Mouse (Mus musculus) CD4-positive, CD25-positive, alpha-beta regulatory T cell, adult 4 months (primary cell): Measurements from ENCODE around the gene Npb. TPM values are rescaled to one million over a fixed set of nuclear protein-coding genes. Genes with fewer than 3 reads are reported as not detected.
"Not testable (repeated sequence)": the region's sequence is repeated elsewhere in the genome, so short reads cannot be mapped to it uniquely, and the experiment has no call there.

Source experiments
- ATAC-seq: one replicate; pipeline ENCODE4 v1.8.0; 2017
- polyA plus RNA-seq, 2 experiments: library from polyadenylated mRNA; unstranded; fragments of 100-300 nt; shearing (Covaris generic); gene quantifications; one replicate each; pipeline ENCODE4 v1.2.1; 2017

Gene Npb
- polyA plus RNA-seq, 2 experiments from 2014 or later, result not detected

- ATAC-seq, result no peak
Observed at GRCm38 (mm10) chr11:120580190-120580589, 28.1 kb upstream of the Npb start.

GRCm38 (mm10) chr11:120580871-120581331 is 27.4 kb upstream of the Npb start:
- ATAC-seq, result peak; percentile 24

DNA sequence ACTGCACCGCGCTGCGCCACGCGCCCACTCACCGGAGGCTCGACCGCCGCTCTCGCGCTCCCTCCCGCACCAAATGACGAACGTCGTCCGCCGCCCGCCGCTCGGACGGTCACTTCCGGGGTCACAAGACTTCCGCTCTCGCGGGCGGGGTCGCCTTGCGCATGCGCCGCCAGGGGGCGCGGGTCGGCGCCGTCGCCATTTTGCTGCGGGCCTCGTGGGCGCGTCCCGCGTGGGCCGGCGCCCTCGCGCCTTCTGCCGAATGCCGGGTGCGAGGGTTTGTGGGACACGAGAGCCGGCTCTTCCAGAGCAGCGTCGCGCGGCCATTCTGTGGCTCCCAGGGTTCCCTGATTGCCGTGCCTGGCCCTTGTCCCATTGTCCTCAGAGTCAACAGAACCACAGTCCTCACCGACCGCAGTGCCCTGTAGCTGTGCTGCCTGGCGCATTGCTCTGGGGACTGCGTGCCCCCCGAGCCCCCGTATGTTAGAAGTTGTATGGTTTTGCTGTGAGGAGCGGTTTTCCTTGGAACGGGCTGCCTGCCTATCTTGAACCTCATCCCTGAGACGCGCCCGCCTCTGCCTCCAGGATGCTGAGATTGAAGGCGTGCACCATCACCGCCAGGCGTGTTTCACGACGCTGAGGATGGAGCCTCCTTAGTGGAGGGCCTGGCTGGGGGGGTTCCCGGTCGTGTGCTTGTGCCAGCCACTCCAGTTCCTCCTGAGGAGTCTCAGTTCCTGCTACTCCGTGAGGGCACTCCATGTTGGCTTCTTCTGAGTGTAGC is 26.6 kb upstream of the Npb start, which contains the start of gene Arhgdia:
Gene Arhgdia (minus strand): TSS at position 135 of the 778 bp plus-strand sequence.
- peak; percentile 62 for ATAC-seq

- peak; percentile 42 for ATAC-seq
Observed at GRCm38 (mm10) chr11:120582268-120582981, 25.9 kb upstream of the Npb start.

DNA sequence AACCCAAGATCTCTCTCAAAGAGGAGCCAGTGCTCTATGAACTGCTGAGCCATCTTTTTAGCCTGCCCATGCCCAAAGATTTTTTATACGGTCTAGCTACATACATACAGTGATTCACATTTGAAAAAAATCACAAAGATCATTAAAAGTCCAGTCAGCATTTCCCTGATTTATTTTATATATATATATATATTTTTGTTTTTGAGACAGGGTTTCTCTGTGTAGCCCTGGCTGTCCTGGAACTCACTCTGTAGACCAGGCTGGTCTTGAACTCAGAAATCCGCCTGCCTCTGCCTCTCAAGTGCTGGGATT is 25.3 kb upstream of the Npb start:
- ATAC-seq, result not testable (repeated sequence)

- no peak for ATAC-seq
Observed at GRCm38 (mm10) chr11:120583937-120584336, 24.3 kb upstream of the Npb start.

- ATAC-seq, result no peak
Observed at GRCm38 (mm10) chr11:120588531-120588930, 19.7 kb upstream of the Npb start.

DNA sequence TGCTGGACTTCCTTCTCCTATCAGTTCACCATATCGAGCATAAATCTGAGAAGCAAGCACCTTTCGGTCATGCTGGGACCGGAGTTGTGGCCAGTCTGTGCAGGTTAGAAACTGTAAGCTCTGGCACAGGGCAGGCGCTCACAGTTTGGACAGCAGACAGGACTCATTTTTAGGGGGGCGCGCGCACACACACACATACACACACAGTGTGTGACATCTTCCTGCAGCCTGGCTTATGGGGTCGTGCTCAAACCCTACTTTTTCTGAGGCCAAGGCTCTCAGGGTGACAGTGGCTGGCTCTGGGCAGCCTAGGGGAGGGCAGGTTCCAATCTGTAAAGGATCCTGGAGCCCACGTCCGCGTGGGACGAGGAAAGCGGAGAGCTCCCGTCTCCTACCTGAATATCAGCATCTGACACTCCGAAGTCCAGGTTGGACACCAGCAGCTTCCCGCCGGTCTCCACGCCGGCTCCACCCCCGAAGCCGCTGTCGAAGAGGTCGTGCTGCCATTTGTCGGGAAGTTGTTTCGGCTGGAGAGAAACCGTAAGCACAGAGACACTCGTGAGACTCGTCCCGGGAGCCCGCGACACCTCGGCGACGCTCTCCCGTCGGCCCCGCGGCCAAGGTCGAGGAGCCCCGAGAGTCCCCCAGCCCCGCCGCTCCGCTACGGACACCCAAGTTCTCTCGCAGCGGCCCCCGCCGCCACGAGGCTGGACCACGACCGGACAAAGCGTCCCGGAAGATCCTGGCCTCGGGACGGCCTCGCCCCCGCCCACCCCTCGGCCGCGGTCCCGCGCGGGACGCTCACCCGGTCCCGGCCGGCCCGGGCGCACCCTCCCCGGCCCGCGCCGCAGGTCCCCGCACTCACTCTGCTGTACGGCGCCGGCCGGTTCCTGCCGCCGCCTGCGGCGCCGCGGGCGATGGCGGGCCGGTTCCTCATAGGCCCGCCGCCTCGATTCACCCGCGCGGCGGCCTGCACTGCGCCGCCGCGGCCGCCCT is 10.7 kb upstream of the Npb start:
- ATAC-seq, result no peak

DNA sequence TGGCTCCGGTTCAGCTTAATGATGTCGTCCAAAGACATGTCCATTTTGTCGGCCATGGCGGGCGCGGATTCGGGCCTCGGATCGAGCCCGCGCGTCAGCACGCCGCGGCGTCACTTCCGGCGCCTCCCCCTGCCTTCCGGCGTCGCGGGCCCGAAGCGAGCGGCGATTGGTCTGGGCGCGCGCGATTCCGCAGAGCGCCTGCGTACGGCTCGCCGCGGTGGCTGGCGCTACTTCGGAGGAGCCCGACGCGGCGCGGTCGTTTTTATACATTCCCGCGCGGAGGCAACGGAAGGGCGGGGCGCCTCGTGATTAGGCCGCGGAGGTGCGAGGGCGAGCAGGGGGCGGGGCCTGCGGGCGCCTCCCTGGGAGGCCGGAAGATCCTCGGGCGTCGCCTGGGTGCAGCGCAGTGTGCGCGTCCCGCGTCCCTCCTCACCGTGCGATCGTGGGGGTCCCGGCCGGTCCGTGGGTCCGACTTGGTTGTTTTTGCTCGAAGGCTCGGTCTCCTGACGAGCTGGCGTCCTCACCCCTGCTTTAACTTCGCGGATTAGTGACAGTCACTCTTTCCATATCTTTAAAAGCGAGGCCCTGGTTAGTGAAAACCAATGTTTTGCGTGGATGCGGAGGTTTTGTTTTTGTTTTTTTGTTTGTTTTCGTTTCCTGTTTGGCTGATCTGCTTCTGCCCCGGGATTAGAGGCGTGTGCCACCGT is 9.8 kb upstream of the Npb start, which contains the start of the genes Alyref and Anapc11:
Gene Alyref (minus strand): TSS at position 83 of the 707 bp plus-strand sequence.
Gene Anapc11 (plus strand): TSS at position 139 of the 707 bp plus-strand sequence.
- peak; percentile 88 for ATAC-seq

DNA sequence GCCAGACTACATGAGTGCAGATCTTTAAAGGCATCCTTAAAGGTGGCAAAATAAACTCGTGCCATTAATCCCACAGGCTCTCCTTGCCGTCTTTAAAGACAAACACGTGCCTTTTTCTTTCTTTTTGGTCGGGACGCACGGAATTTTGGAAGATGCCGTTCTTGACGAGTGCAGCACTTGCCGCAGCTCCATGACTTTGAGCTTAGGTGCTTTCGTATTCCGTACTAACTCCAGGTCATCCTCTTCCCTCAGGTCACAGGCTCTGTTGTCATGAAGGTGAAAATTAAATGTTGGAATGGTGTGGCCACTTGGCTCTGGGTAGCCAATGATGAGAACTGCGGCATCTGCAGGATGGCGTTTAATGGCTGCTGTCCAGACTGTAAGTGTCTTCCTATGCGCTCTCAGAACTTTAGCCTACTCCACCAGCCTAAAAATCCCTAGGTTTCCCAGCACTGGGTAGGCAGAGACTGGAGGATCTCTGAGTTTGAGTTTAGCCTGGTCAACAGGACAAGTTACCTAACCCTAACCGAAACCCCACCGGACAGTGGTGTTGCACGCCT is 9.2 kb upstream of the Npb start:
- ATAC-seq, result no peak

GRCm38 (mm10) chr11:120600716-120601115 is 7.6 kb upstream of the Npb start:
- ATAC-seq, result peak; percentile 44

DNA sequence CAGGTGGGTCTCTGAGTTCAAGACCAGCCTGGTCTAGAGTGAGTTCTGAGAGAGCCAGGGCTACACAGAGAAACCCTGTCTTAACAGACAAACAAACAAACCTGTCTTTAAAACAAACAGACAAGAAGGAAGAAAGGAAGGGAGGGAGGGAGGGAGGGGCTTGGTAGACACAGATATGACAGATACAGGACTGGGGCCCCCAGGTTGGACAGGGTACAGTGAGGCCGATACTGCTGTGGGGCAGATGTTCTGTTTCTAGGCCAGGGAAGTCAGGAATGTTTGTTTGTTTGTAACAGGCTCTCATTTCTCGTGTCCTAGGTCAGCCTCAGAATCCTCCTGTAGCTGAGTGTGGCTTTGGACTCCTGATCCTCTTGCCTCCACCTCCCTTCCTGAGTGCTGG is 4.7 kb upstream of the Npb start:
- no peak for ATAC-seq

GRCm38 (mm10) chr11:120605667-120606066 is 2.6 kb upstream of the Npb start:
- ATAC-seq, result no peak

GRCm38 (mm10) chr11:120606764-120607163 is 1.5 kb upstream of the Npb start:
- no peak for ATAC-seq

DNA sequence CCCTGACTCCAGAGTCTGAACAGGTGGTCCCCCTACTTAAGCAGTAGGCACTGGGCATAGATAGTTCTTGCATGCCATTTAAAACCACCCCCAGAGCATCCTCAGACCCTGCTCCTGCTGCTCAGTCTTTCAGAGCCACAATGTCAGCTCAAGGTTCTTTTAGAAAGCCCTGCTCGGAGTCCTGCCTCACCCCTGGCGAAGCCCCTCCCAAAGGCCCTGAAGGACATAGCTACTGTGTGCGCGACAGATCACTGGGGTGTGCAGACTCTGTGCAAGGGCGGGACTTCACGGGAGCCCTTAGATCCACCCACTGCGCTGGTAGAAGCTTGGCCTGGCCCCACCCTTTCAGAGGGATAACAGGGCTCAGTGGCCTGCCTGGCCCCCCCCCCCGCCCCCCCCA is 973 bp downstream of the Npb start:
- ATAC-seq, result no peak

DNA sequence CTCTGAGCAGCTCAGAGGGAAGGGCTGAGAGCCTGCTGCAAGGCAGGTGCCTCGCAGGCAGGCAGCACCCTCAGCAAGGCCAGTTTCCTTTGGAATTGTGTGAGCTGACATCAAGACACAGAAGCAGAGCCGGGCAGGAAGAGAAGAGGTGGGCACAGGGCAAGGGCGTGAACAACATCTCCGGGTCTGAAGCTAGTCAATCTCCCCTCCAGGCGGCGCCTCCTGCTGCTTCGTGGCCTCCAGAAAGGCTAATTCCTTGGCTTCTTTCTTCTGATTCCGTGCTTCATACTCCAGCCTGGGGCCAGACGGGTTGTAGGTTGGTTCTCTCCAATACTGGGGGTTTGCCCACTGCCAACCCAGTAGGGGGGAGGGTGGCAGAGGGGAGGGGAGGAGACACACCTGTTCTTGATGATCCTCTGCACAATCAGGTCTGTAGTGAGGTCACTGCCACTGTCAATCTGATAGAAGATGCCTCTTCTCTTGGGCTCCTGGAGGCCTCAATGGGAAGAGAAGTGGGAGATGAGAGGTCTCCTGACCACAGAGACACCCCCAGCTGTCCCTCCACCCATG is 2.3 kb downstream of the Npb start:
- ATAC-seq, result no peak

GRCm38 (mm10) chr11:120612763-120613162 is 4.5 kb downstream of the Npb start:
- ATAC-seq, result peak; percentile 41

DNA sequence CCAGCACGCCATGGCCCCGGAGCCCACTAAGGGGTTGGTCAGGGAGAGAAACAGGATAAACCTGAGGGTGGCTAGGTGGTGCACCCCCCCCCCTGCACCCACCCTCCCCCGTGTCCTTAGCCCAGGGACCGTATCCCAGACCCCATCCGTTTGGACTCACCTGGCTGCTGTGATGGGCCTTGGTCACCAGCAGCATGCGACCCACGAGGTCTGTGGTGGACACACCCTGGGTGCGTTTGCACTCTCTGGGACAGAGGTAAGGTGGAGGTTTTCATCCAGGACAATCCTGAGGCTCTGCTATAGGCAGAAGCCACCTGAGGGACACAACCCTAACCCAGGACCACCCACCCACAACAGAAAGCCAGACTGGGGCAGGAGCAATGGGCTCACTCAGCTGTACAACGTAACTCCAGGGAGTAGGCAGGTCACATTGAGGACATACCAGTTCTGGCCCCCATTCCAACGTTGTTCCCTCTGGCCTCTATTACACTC is 5.2 kb downstream of the Npb start:
- ATAC-seq, result no peak

DNA sequence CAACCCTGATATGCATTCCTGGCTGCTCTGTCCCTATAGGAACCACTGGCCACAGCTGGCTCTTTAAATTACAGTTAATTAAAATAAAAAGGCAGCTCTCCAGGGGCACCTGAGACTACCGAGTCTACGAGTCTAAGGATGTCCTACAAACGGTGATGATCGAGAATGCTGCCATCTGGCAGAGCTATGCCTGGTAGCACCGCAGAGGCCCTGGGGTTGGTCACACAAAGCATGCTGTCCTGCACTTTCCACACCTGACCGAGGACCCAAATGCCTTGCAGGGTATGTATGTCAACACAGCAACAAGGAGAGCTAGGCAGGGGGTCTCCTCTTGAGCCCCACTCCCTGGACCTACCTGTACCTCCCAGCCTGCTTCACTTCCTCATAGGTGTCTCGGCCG is 5.7 kb downstream of the Npb start:
- ATAC-seq, result no peak

DNA sequence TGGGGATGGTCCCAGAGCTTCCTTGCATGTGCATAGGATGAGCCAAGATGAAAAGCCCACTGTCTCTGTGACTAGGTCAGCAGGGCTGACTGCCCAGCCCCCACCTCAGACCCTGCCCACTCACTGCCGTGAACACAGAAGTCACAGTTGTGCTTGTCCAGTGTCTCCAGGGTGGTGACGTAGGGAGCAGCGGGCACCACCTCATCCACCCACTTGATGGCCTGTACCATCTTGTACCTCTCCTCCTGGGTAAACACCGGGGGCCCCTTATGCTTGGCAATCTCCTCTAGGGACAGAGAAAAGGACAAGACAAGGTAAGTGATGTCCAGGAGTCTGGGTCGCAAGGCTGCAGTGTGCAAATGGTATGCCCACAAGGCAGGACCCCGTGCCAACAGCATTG is 6.9 kb downstream of the Npb start:
- ATAC-seq, result no peak

DNA sequence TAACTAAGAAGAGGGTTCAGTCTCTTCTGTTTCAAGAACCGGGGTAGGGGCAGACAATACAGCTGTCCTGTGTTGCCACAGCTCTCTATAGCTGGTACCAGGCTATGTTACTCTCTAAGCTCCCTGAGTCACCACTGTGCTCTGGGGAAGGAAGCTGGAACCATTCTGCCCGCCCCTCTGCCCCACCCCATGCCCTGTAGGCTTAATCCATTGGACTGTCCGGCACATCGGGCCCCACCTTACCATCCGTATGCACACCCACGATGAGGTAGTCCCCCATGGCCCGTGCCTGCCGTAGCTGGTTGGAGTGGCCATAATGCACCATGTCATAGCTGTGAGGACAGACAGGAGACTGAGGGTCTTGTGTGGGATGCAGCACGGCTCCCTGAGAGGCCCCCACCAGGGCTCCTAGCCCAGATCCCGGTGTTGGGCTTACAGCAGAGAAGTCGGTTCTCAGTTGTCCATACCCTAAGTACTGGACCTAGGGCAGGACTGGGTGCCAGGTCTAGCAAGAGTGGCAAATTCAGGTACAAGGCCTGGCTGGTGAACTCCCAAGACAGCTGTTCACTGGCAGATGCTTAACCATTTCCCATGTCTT is 7.4 kb downstream of the Npb start:
- no peak for ATAC-seq
